ENCODE assay signal across 7 mouse cellular contexts in the genomic region with DNA sequence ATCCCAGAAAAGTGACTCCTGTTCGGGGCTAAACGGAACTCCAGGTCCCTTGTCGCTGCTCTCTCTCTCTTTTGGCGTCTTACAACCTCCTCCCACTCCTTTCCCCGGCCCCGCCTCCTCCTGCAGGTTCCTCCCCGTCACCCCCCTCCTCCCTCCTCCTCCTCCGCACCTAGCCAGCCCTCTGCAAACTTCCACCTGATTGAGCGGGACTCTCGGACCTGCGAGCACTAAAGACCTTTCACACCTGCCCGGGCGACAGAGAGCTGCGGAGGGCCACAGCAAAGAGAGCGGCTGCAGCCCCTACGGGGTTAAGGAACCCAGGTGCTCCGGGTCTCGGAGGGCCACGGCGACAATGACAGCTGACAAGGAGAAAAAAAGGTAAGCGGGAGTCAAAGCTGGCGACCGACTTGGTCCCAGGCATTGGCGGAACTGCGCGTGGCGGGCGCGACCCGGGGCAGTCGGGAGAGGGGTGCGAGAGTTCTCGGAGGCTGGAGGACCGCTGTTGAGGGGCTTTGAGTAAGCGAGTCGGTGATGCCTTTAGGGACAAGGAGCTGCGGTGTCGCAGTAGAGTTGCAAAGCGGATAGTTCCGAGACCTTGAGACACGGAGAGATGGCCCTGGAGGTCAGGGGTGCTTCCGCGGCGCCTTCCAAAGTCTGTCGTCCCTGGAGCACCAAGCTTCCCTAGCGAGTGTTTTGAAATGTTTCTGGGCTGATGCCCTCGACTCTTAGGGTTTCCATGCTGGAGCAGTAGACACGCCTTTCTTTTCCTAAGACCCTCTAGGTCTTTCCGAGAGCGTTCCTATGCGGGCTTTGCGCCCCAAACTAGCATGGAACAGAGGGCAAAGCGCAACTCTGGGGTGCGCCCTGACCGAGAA. TPM values are rescaled to one million over a fixed set of nuclear protein-coding genes. Genes with fewer than 3 reads are reported as not detected.
A peak's percentile ranks its signal among the peaks of the same experiment; 100 is the strongest.
DNase-seq lines count a peak whose midpoint lies in the region; ATAC-seq and TF ChIP-seq lines count a peak whose summit lies in the region.

No protein-coding gene starts in this region.

- H3K79me2 ChIP-seq in heart, adult 2 months (replicated peaks; ENCODE audit: control insufficient read depth, insufficient read depth, low read length) = no peaks in the 10 kb centered on the region; the same call in 1 of the 2 replicates

- peaks cover 4% of the 10 kb centered on the region for H3K4me1 ChIP-seq in heart, adult 2 months (ENCODE audit: control insufficient read depth, insufficient read depth, low read length)
- no peaks in the 10 kb centered on the region for H3K4me1 ChIP-seq in lung, embryonic 14.5 days (ENCODE audit: insufficient read depth)
- peaks cover 31% of the 10 kb centered on the region for H3K4me1 ChIP-seq in neural tube, embryonic 15.5 days

- peak overlapping the region; percentile 63 for H3K4me3 ChIP-seq in heart, adult 2 months
- peak overlapping the region; percentile 48 for H3K4me3 ChIP-seq in lung, embryonic 14.5 days (ENCODE audit: low read depth, low read length)
- H3K4me3 ChIP-seq in neural tube, embryonic 15.5 days (replicated peaks) = peak overlapping the region; percentile 49

- no peaks in the 10 kb centered on the region for H3K27me3 ChIP-seq in heart, adult 2 months (ENCODE audit: control insufficient read depth, insufficient read depth, low read length)
- peaks cover 34% of the 10 kb centered on the region for H3K27me3 ChIP-seq in lung, embryonic 14.5 days (ENCODE audit: insufficient read depth, low read length)
- H3K27me3 ChIP-seq in neural tube, embryonic 15.5 days (replicated peaks) = peaks cover 56% of the 10 kb centered on the region

- peak overlapping the region; percentile 89 for H3K4me2 ChIP-seq in lung, embryonic 14.5 days
- H3K4me2 ChIP-seq in neural tube, embryonic 15.5 days = peak overlapping the region; percentile 93

- DNase-seq in R1 (ENCODE audit: low read depth, low spot score) = peak; percentile 95
- DNase-seq in brain, adult 2 months (ENCODE audit: low read depth, low spot score) = peak; percentile 36
- peak; percentile 82 to 84 for DNase-seq in heart, adult 2 months
- peak; percentile 81 for DNase-seq in kidney, adult 11 months
- peak; percentile 65 for DNase-seq in lung, embryonic 14.5 days
- DNase-seq in thymus, postnatal 4 days = peak; percentile 80

- H3K9ac ChIP-seq in heart, adult 2 months (ENCODE audit: low read depth, low read length) = peak overlapping the region; percentile 90
- peak overlapping the region; percentile 44 for H3K9ac ChIP-seq in lung, embryonic 14.5 days
- H3K9ac ChIP-seq in neural tube, embryonic 15.5 days (replicated peaks) = 0 out of 2 replicates have a peak overlapping the region, but pooled peaks have one; percentile 18

- intact Hi-C loops in heart, adult 2 months (cut with DNase I) = loop anchor here (1.0 to 5.0 kb wide), 7 partner anchors 42 to 255 kb away; no protein-coding TSS in a partner anchor

- under 1% methylated on average over 55 of the region's 55 CpGs for WGBS in heart, adult 2 months
- WGBS in lung, embryonic 14.5 days = under 1% methylated on average over 55 of the region's 55 CpGs
- under 1% methylated on average over 55 of the region's 55 CpGs for WGBS in neural tube, embryonic 15.5 days

- TF ChIP-seq POLR2A in heart, adult 2 months (IDR thresholded peaks at IDR 0.05; ENCODE audit: insufficient read depth, low read depth, low read length) = no peak; the same call in none of the 2 replicates

- peaks cover 10% of the 10 kb centered on the region for H3K36me3 ChIP-seq in heart, adult 2 months (ENCODE audit: control insufficient read depth, insufficient read depth, low read length)
- no peaks in the 10 kb centered on the region for H3K36me3 ChIP-seq in lung, embryonic 14.5 days (ENCODE audit: insufficient read depth)
- no peaks in the 10 kb centered on the region for H3K36me3 ChIP-seq in neural tube, embryonic 15.5 days

- no peak; the same call in 1 of the 2 replicates for TF ChIP-seq EP300 in heart, adult 2 months (IDR thresholded peaks at IDR 0.05; ENCODE audit: insufficient read depth, low read depth, low read length)

- ATAC-seq in lung, embryonic 14.5 days (ENCODE audit: insufficient read depth) = peak; percentile 52
- no peak for ATAC-seq in neural tube, embryonic 15.5 days (ENCODE audit: low FRiP score)

- H3K27ac ChIP-seq in heart, adult 2 months = peak overlapping the region; percentile 98
- H3K27ac ChIP-seq in lung, embryonic 14.5 days (ENCODE audit: low read depth) = no peak overlapping the region
- no peak overlapping the region for H3K27ac ChIP-seq in neural tube, embryonic 15.5 days (replicated peaks)

- no peak for TF ChIP-seq CTCF in heart, adult 2 months (IDR thresholded peaks at IDR 0.05)
- TF ChIP-seq CTCF in lung, embryonic 14.5 days (IDR thresholded peaks at IDR 0.05; ENCODE audit: low read depth) = no peak

- no peaks in the 10 kb centered on the region for H3K9me3 ChIP-seq in lung, embryonic 14.5 days (ENCODE audit: low read depth, low read length)
- no peaks in the 10 kb centered on the region for H3K9me3 ChIP-seq in neural tube, embryonic 15.5 days (replicated peaks)

RNA-seq across cellular contexts. Expression of a gene that starts 0.7 kb away (rescaled TPM):
- total RNA-seq in heart, adult 2 months (2021) = 100 to 1,000 TPM; 244 to 277 TPM
- 115 and 119 TPM in 2 replicates for polyA plus RNA-seq in heart, adult 2 months (2012; rRNA removed)
- polyA plus RNA-seq in lung, embryonic 14.5 days (2014; fragmentation: Nextera tagmentation; extraction: Ambion mirVana) = 13.2 and 15.7 TPM in 2 replicates
- polyA plus RNA-seq in neural tube, embryonic 15.5 days (2015; fragmentation: Nextera tagmentation; extraction: Ambion mirVana) = 4.5 and 6.1 TPM in 2 replicates

Comparison
In these comparisons a context has a peak if more than half of its experiments do, and no peak if none do; other contexts are left out.
1. DNase-seq: peak in every context shown above with its lines; median percentile 95 in R1; 83 in heart, adult 2 months; 81 in kidney, adult 11 months; 80 in thymus, postnatal 4 days; 65 in lung, embryonic 14.5 days; 36 in brain, adult 2 months.
2. H3K9ac ChIP-seq: peak in every context shown above with its lines; median percentile 90 in heart, adult 2 months; 44 in lung, embryonic 14.5 days; 18 in neural tube, embryonic 15.5 days.